Mouse (Mus musculus): Measurements from ENCODE around the gene Slc22a1.

Gene Slc22a1

DNA sequence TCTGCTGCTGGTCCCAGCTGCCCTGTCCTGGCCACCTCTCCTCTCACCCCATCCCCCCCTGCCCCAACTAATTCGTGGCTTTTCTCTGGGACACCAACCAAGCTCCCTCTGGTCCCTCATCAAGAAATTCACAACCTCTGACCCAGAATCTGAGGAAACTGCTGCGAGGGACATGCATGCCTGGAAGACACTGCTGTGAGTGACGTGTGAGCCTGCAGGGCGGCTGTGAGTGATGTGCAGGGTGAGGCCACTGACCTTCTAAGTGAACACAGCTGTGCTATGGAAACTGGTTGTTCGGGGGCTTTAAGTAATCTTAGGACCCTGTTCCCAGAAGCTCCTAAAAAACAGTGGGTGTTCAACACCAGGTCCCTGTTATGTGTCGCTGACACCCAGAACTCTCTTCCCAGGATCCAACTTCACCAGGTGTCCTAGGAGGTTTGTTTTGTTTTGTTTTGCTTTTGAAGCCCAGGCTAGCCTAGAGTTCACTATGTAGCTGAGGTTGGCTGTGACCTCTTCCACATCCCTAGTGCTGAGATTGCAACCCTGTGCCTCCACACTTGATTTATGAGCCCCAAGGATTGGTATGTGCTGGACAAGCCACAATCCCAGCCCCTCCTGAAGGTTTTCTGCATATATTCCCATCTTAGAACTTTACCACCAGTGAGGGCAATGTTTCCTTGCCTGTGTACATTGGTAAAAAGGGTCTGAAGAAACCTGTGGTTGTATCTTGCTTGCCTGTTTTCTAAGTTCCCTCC lies 44.5 kb downstream of the Slc22a1 start:
- WGBS: 66% methylated on average over 6 of the region's 6 CpGs

DNA sequence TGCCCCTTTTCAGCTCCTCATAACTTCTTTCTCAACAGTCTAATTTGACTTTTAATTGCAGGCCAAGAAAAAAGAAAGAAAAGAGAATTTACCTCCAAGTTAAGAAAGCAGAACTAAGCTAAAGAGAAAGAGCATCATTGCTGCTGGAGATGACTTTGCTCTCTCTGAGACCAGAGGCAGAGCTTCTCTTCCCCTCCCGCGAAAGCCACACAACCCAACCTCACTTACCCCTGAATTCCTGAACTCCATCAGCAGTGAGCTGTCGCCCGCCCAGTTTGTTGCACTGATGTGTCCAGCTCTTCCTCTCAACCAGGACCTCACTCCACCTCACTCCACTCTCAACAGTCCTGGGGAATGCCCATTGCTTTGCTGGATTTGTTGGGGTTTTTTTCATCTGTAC lies 47.6 kb downstream of the Slc22a1 start:
- 89% methylated on average over 4 of the region's 4 CpGs for WGBS

DNA sequence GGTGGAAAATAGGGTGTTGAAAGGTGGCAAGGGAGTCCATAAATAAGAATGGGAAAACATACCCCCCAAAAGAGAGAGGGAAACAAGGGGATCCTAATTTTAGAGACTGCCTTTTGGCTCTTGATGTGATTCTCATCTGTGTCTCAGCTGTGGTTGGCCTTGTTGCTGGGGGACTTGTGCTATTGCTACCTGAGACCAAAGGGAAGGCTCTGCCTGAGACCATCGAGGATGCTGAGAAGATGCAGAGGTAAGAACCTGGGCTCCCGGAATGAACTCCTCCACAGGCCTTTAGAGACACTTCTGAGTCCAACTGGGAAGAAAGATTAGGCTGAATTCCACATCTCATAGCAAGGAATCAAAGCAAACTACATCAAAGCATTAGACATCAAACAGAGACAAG lies 56.0 kb downstream of the Slc22a1 start:
- WGBS: 67% methylated on average over 2 of the region's 2 CpGs

DNA sequence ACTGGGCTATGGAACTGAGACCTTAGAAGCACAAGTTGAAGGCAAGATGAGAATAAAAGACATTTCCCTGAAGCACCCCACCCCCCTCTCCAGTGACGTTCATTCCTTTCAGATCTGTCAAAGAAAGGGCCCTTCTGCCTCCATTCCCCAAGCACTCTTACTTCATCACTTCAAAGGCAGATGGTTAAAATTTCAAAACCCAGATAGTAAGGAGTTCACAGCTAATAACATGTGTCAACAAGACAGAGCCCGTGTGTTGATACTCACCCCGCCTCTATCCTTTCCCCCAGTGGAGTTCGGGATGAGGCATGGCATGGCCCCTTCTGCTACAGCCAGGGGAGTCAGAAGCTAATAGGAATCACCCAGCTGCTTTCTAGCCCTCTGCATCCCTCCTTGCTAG lies 60.2 kb downstream of the Slc22a1 start:
- WGBS: 79% methylated on average over 4 of the region's 4 CpGs

DNA sequence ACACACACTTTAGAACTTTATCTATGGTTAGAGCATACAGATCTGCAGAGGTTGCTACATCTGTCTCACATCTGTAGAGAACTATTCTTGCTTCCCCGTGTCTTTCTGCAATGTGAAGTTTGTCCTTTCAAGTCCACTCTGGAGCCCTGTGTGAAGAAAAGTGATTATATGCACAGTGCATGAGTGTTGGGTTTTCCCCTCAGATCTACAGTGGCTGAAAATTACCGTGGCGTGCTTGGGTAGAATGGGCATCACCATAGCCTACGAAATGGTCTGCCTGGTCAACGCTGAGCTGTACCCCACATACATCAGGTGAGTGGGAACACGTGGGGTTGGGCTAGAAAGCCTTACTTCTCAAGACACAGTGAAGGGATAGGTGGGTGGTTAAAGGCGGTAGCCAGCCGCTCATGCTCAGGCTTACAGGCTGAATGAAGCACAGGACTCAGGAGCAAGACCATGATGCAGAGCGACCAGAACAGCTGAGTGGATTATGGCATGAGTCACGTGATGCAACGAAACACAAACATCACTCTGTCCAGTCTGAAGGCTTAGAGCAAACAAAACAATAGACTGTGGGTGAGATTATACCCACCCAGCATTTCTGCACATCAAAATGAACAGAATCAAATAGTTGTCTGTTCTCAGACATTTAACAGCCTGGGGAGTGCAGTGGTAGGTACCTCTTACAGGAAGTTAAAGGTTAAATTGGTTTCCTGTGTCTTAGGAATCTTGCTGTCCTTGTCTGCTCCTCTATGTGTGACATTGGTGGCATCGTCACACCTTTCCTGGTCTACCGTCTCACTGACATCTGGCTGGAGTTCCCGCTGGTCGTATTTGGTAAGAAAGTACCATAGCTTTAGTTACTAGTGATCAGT lies 60.9 kb downstream of the Slc22a1 start:
- 75% methylated on average over 15 of the region's 15 CpGs for WGBS

DNA sequence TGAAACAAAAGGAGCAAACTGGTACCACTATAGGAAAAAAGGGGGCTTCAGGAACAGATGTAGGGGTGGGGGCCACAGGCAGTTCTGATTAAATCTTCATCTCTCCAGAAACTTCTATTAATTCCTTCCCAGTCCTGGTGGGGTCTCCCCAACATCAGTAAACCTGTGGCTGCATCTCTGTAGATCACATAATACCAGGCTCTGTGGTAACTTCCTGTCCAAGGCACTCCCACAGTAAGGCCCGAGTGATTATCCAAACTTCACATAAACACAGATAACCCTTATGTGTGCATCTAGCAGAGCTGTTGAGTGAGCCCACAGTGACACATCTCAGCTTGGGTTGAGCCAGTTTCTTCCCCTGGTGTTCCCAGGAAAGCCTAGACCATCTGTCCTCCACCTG lies 69.0 kb downstream of the Slc22a1 start:
- WGBS: 55% methylated on average over 1 of the region's 1 CpGs
